ENCODE assay signal across 9 mouse cellular contexts in the genomic region with DNA sequence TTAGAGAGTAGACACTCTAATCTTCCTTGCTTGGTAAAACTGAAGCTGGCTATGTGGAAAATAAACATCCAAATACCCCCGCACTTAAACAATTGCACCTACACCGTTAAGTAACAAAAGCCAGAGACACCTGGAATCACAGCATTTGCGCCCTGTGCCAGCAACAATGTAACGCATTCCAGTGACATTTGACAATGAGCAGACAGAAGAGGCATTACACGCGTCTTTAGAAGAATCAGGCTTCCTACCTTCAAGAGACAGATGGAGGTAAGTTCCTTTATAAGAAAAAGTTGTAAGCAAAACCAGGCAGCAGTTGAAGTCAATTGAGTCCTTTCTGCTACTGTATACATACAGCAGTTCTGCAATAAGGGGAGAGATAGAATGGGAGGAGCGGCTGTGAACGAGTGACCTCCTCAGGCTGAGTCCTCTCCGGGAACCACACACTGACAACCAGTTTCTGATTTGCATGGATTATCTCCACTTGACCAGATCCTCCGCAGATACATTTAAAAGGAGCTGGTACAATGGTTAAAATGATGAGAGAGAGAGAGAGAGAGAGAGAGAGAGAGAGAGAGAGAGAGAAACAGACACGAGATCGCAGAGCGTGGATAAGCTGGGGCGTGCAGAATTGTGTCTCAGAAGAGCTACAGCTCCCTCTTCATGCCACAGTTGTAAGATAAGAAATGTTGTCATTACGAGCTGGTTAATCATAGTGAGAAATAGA.
A peak's percentile ranks its signal among the peaks of the same experiment; 100 is the strongest.
DNase-seq lines count a peak whose midpoint lies in the region; ATAC-seq and TF ChIP-seq lines count a peak whose summit lies in the region.
"Had no signal": no experiment of that assay in that cellular context is flagged by ENCODE, and none has a peak within 500 bp of the region (broad histone marks: within the 10 kb centered on the region; RNA-seq: fewer than 3 reads in every experiment).

No protein-coding gene starts in this region.

- peaks cover 4% of the 10 kb centered on the region; the same call in 1 of the 2 replicates for H3K4me1 ChIP-seq in heart, postnatal 0 days (ENCODE audit: control insufficient read depth, insufficient read depth)

- WGBS in heart, postnatal 0 days, result 2% methylated on average over 15 of the region's 15 CpGs

- H3K27me3 ChIP-seq in heart, postnatal 0 days (ENCODE audit: control insufficient read depth, insufficient read depth, low read length), result no peaks in the 10 kb centered on the region

- peak; percentile 4 for DNase-seq in kidney, adult 18-20 months
- DNase-seq in kidney, adult 11 months, result no peak
- DNase-seq in embryo, embryonic 11.5 days (ENCODE audit: low read depth, low spot score), result peak; percentile 9
- peak; percentile 74 for DNase-seq in heart, postnatal 0 days (ENCODE audit: low spot score)
- peak; percentile 51 for DNase-seq in layer of hippocampus, adult 9-11 months
- DNase-seq in lung, postnatal 10 days, result peak; percentile 46
- peak; percentile 18 for DNase-seq in retina, adult 2 months (ENCODE audit: low read depth, low spot score)
- no peak for DNase-seq in spleen, adult 12 weeks (ENCODE audit: low spot score)

- ATAC-seq in heart, postnatal 0 days (ENCODE audit: insufficient read depth, low read depth), result peak; percentile 80

- peak overlapping the region; percentile 71 for H3K4me2 ChIP-seq in heart, postnatal 0 days (ENCODE audit: low read depth, low read length)

- H3K27ac ChIP-seq in heart, postnatal 0 days (ENCODE audit: low read depth), result peak overlapping the region; percentile 41

- peak overlapping the region; percentile 46 for H3K9ac ChIP-seq in heart, postnatal 0 days (replicated peaks; ENCODE audit: low read depth, low read length)

- peak; percentile 56 for TF ChIP-seq CTCF in heart, postnatal 0 days (IDR thresholded peaks at IDR 0.05; ENCODE audit: low read depth)

- H3K36me3 ChIP-seq in heart, postnatal 0 days (replicated peaks; ENCODE audit: control insufficient read depth, insufficient read depth, low read length), result no peaks in the 10 kb centered on the region
- H3K36me3 ChIP-seq: G1E had no signal

- H3K9me3 ChIP-seq in heart, postnatal 0 days (replicated peaks; ENCODE audit: control insufficient read depth, low read length), result no peaks in the 10 kb centered on the region

- no peak for TF ChIP-seq EP300 in heart, postnatal 0 days (IDR thresholded peaks at IDR 0.05; ENCODE audit: low read depth)

- peak overlapping the region; percentile 60 for H3K4me3 ChIP-seq in heart, postnatal 0 days (ENCODE audit: low read depth, low read length)

Comparison
In these comparisons a context has a peak if more than half of its experiments do, and no peak if none do; other contexts are left out.
1. DNase-seq: peak in kidney, adult 18-20 months (single experiment), embryo, embryonic 11.5 days (single experiment), heart, postnatal 0 days (single experiment), layer of hippocampus, adult 9-11 months (single experiment), lung, postnatal 10 days (single experiment) and retina, adult 2 months (single experiment); none in kidney, adult 11 months (single experiment) and spleen, adult 12 weeks (single experiment).